Mouse (Mus musculus): ENCODE measurements around the gene Il17rd.

DNA sequence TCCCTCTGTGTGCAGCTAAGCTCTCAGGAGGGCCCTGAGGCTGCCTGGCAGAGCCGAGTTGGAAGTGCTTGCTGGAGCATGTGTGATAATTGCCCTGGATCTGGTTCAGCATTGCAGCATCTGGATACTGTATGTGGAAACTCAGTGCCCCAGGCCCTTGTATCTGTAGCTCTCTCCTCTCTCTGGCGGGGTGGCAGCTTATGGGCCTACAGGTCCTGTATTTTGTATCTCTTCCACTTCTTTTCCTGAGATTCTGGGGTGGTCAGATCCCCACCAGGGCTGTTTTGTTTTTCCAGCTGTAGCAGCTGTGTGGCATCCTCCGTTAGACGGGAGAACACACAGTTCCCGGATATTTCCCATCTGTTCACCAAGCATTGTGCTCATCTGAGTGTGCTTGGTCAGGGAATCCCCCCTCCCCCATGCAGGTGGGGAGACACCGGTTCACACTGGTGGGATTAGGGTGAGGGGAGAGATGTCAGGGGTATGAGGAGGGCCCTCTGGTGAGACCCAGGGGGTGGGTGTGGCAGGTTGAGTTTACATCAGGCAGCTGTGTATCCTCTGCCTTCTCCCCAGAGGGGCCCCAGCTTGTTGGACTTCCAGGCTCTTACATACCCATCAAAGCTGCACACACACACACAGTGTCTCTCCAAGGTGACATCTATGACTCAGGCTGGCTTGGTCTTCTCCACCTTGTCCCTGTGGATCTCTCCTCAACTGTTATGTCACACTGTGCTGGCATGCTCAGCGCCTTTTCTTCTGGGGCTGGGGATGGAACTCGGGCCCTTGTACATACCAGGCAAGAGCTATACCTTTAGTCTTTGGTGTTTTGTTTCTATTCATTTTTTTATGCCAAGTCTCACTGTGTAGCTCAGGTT lies 106.7 kb downstream of the Il17rd start:
- TF ChIP-seq HCFC1 (IDR thresholded peaks at IDR 0.05; ENCODE audit: borderline replicate concordance, insufficient read depth, low read length), result no peak
- TF ChIP-seq MAFK (IDR thresholded peaks at IDR 0.05; ENCODE audit: insufficient read depth, low read depth, low read length), result no peak
- no peak for TF ChIP-seq ZC3H11A (IDR thresholded peaks at IDR 0.05; ENCODE audit: borderline replicate concordance, low read depth, low read length)
- no peak for TF ChIP-seq CHD2 (IDR thresholded peaks at IDR 0.05; ENCODE audit: low read depth, low read length)
